Mouse (Mus musculus) heart, postnatal 0 days (tissue): ENCODE measurements at regions not wholly inside any gene's neighbourhood (a gene's known extent, or its start where the extent isn't known, plus 50 kb on each side); places are given as distances from the start of the nearest gene placed in this dataset.

Source experiments
- CTCF ChIP-seq: IDR thresholded peaks from 2 replicates; pipeline ENCODE4 v1.5.1; 2016; ENCODE audit warnings: antibody characterized with exemption, control low read depth, low read depth
- EP300 ChIP-seq: IDR thresholded peaks from 2 replicates; pipeline ENCODE4 v1.6.1; 2016; ENCODE audit warnings: antibody characterized with exemption, low read depth

DNA sequence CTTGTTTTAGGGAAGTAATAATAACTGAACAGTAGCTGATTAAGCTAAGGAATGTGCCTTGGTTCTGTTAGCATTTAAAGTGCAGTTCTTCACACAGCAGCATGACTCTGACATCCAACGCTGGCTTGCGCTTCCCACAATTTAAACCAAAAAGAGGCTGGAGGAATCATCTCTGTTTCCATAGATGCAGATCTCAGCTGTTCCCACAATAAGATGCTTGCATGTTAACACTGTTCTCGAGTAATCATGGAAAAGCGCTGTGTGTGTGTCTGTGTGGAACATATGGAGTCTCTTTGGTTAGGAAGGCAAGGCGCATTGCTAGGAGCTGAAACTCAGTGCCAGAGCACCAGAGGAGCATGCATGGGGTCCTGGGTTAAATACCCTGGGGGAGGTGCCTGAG, 56.7 kb upstream of the Nudt7 start:
- TF ChIP-seq CTCF (no peak), EP300 (no peak)
